Mouse (Mus musculus): Measurements from ENCODE around the gene Cd276. TPM values are rescaled to one million over a fixed set of nuclear protein-coding genes. Genes with fewer than 3 reads are reported as not detected.
"Not testable (repeated sequence)": the region's sequence is repeated elsewhere in the genome, so short reads cannot be mapped to it uniquely, and the experiment has no call there.

Gene Cd276
- polyA plus RNA-seq, 1 experiment from 2014 or later, result 33.8 TPM

DNA sequence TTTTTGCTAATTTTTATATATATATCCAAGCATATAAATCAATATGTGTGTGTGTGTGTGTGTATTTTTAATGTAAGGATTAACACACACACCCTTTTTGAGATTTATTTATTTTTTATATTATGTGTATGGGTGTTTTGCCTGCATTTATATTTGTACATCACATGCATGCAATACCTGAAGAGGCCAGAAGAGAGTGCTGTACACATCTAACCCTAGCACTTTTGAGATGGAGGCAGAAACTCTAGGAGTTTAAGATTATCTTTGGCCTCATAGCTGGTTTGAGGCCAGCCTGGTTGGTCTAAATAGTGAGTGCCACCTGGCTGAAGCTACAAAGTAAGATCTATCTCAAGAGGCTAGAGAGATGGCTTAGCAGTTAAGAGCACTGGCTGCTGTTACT, 12.4 kb upstream of the Cd276 start:
- Histone ChIP-seq H3K9me3 (no peaks in the 10 kb centered on the region), H3K4me2 (no peak overlapping the region), H3K4me1 (replicated peaks) (no peaks in the 10 kb centered on the region), H3K9ac (no peak overlapping the region), H3K4me3 (no peak overlapping the region), H3K27me3 (no peaks in the 10 kb centered on the region), H3K27ac (replicated peaks) (no peak overlapping the region), H3K36me3 (no peaks in the 10 kb centered on the region)
- no peak for ATAC-seq (ENCODE audit: low FRiP score, low read depth)

- not testable (repeated sequence) for ATAC-seq (ENCODE audit: low FRiP score, low read depth); H3K27me3 ChIP-seq; H3K9ac ChIP-seq; H3K4me3 ChIP-seq; H3K4me2 ChIP-seq; H3K9me3 ChIP-seq; H3K36me3 ChIP-seq; H3K27ac ChIP-seq (replicated peaks); H3K4me1 ChIP-seq (replicated peaks)
- WGBS, result 88% methylated on average over 3 of the region's 3 CpGs
Measured at GRCm38 (mm10) chr9:58565945-58566344, 10.7 kb upstream of the Cd276 start.

DNA sequence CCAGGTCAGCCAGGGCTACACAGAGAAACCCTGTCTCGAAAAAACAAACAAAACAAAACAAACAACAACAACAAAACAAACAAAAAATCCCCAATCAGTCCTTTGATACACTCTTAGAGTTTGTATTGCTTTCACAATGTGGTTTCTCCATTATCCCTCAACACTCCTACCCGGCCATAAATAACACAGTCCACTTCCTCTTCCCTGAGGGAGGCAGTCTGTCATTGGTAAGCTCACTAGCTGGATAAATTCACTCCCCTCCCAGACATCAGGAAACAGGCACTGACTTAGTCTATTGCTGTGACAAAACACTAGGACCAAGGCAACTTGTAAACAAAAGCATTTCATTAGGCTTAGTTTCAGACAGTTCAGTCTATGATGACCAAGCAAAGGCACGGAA, 5.0 kb upstream of the Cd276 start:
- H3K4me2 ChIP-seq, result no peak overlapping the region
- no peaks in the 10 kb centered on the region for H3K27me3 ChIP-seq
- no peak overlapping the region for H3K27ac ChIP-seq (replicated peaks)
- 73% methylated on average over 3 of the region's 3 CpGs for WGBS
- ATAC-seq (ENCODE audit: low FRiP score, low read depth), result no peak
- H3K36me3 ChIP-seq, result no peaks in the 10 kb centered on the region
- H3K4me3 ChIP-seq, result no peak overlapping the region
- no peaks in the 10 kb centered on the region for H3K9me3 ChIP-seq
- H3K4me1 ChIP-seq (replicated peaks), result peaks cover 10% of the 10 kb centered on the region
- H3K9ac ChIP-seq, result no peak overlapping the region

- Histone ChIP-seq H3K27me3 (no peaks in the 10 kb centered on the region), H3K9me3 (no peaks in the 10 kb centered on the region), H3K27ac (replicated peaks) (no peak overlapping the region), H3K9ac (no peak overlapping the region), H3K4me3 (no peak overlapping the region), H3K36me3 (no peaks in the 10 kb centered on the region), H3K4me1 (replicated peaks) (peaks cover 25% of the 10 kb centered on the region), H3K4me2 (no peak overlapping the region)
- 82% methylated on average over 3 of the region's 3 CpGs for WGBS
- ATAC-seq (ENCODE audit: low FRiP score, low read depth), result no peak
Measured at GRCm38 (mm10) chr9:58557457-58558455, 2.5 kb upstream of the Cd276 start.

DNA sequence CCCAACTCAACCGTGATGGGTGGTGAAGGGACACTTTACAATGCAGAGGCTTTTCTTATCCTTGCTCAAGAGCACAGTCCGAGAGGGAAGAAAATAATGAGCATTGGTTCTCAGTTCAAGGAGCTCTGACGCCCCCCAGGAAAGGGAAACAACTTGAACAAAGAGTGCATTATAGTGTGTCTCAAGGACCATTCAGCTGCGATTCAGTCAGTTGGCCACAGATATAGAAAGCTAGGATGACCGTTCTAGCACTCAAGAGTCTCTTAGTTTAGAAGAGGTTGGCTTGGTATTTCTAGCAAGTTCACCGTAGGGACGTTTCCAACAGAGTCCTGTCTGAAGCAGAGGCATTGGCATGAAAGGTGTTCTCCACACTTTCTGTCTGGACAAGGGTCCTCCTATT, 1.4 kb upstream of the Cd276 start:
- Histone ChIP-seq H3K4me1 (replicated peaks) (peaks cover 26% of the 10 kb centered on the region), H3K9ac (no peak overlapping the region), H3K27me3 (no peaks in the 10 kb centered on the region), H3K9me3 (no peaks in the 10 kb centered on the region), H3K27ac (replicated peaks) (0 out of 2 replicates have a peak overlapping the region, but pooled peaks have one; percentile 97), H3K4me2 (no peak overlapping the region), H3K4me3 (no peak overlapping the region), H3K36me3 (no peaks in the 10 kb centered on the region)
- WGBS, result 51% methylated on average over 7 of the region's 7 CpGs
- no peak for ATAC-seq (ENCODE audit: low FRiP score, low read depth)

GRCm38 (mm10) chr9:58555685-58556414, 613 bp upstream of the Cd276 start:
- H3K4me1 ChIP-seq (replicated peaks), result peaks cover 28% of the 10 kb centered on the region
- peak overlapping the region; percentile 97 for H3K27ac ChIP-seq (replicated peaks)
- H3K4me2 ChIP-seq, result peak overlapping the region; percentile 77
- peak overlapping the region; percentile 94 for H3K9ac ChIP-seq
- 17% methylated on average over 9 of the region's 9 CpGs for WGBS
- H3K9me3 ChIP-seq, result no peaks in the 10 kb centered on the region
- peak; percentile 70 for ATAC-seq (ENCODE audit: low FRiP score, low read depth)
- no peaks in the 10 kb centered on the region for H3K36me3 ChIP-seq
- peak overlapping the region; percentile 67 for H3K4me3 ChIP-seq
- no peaks in the 10 kb centered on the region for H3K27me3 ChIP-seq

GRCm38 (mm10) chr9:58554056-58554907, 955 bp downstream of the Cd276 start:
- WGBS, result 12% methylated on average over 23 of the region's 23 CpGs
- Histone ChIP-seq H3K27me3 (no peaks in the 10 kb centered on the region), H3K4me1 (replicated peaks) (peaks cover 32% of the 10 kb centered on the region), H3K27ac (replicated peaks) (peak overlapping the region; percentile 97), H3K4me2 (peak overlapping the region; percentile 77), H3K4me3 (peak overlapping the region; percentile 67), H3K36me3 (no peaks in the 10 kb centered on the region), H3K9ac (peak overlapping the region; percentile 94), H3K9me3 (no peaks in the 10 kb centered on the region)
- peak; percentile 59 for ATAC-seq (ENCODE audit: low FRiP score, low read depth)

DNA sequence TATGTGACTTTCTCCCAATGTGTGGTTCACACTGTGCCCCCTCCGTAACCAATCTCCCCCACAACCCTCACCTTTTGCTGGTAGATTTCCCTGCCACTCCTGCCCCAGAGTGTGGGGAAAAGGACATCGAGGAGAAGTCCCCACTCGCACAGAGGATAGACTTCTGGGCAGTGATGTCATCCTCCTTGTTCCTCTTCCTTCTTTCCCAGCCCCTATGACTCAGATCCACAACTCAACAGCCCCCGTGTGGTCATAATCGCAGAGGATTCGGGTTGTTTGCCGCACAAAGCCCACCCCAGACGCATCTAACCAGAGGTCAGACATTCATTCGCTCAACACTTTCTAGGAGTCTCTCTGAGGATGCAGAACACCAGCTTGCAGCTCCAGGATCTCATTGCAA, 3.2 kb downstream of the Cd276 start:
- Histone ChIP-seq H3K36me3 (no peaks in the 10 kb centered on the region), H3K4me2 (no peak overlapping the region), H3K4me3 (no peak overlapping the region), H3K27ac (replicated peaks) (no peak overlapping the region), H3K27me3 (no peaks in the 10 kb centered on the region), H3K4me1 (replicated peaks) (peaks cover 45% of the 10 kb centered on the region), H3K9me3 (no peaks in the 10 kb centered on the region), H3K9ac (no peak overlapping the region)
- ATAC-seq (ENCODE audit: low FRiP score, low read depth), result no peak
- 76% methylated on average over 9 of the region's 9 CpGs for WGBS

- no peak for ATAC-seq (ENCODE audit: low FRiP score, low read depth)
- H3K27ac ChIP-seq (replicated peaks), result no peak overlapping the region
- H3K9ac ChIP-seq, result no peak overlapping the region
- H3K4me2 ChIP-seq, result no peak overlapping the region
- 95% methylated on average over 6 of the region's 6 CpGs for WGBS
- H3K9me3 ChIP-seq, result no peaks in the 10 kb centered on the region
- no peaks in the 10 kb centered on the region for H3K27me3 ChIP-seq
- no peaks in the 10 kb centered on the region for H3K36me3 ChIP-seq
- peaks cover 44% of the 10 kb centered on the region for H3K4me1 ChIP-seq (replicated peaks)
- H3K4me3 ChIP-seq, result no peak overlapping the region
Measured at GRCm38 (mm10) chr9:58550928-58551327, 4.3 kb downstream of the Cd276 start.

GRCm38 (mm10) chr9:58549694-58550093, 5.5 kb downstream of the Cd276 start:
- Histone ChIP-seq H3K4me3 (no peak overlapping the region), H3K36me3 (no peaks in the 10 kb centered on the region), H3K27ac (replicated peaks) (no peak overlapping the region), H3K9me3 (no peaks in the 10 kb centered on the region), H3K9ac (no peak overlapping the region), H3K4me1 (replicated peaks) (peaks cover 45% of the 10 kb centered on the region), H3K4me2 (no peak overlapping the region), H3K27me3 (no peaks in the 10 kb centered on the region)
- ATAC-seq (ENCODE audit: low FRiP score, low read depth), result no peak
- 75% methylated on average over 3 of the region's 3 CpGs for WGBS

DNA sequence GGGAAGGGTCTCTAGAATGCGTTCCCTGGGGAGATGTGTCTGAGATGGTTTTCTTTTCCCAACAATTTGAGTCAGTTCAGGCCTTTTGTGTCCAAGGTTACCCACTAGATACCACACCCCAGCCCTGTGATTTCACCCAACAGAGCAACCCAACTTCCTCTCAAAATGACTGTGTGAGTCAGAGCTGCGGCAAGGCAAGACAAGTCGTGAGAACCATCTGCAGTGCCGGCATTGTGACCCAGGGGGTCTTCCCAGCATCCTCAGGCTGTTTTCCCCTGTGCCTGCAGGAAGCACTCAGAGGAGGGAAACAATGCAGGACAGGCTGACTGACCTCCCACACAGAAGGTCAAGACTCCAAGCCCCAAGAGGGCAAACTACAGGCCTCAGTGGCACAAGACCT, 6.3 kb downstream of the Cd276 start:
- peaks cover 40% of the 10 kb centered on the region for H3K4me1 ChIP-seq (replicated peaks)
- ATAC-seq (ENCODE audit: low FRiP score, low read depth), result no peak
- H3K27ac ChIP-seq (replicated peaks), result no peak overlapping the region
- no peaks in the 10 kb centered on the region for H3K9me3 ChIP-seq
- WGBS, result 43% methylated on average over 4 of the region's 4 CpGs
- no peak overlapping the region for H3K9ac ChIP-seq
- no peak overlapping the region for H3K4me2 ChIP-seq
- no peak overlapping the region for H3K4me3 ChIP-seq
- no peaks in the 10 kb centered on the region for H3K36me3 ChIP-seq
- no peaks in the 10 kb centered on the region for H3K27me3 ChIP-seq
